Mouse (Mus musculus) intestine, postnatal 0 days (tissue): Measurements from ENCODE around the gene Ltb. TPM values are rescaled to one million over a fixed set of nuclear protein-coding genes. Genes with fewer than 3 reads are reported as not detected.

Experiments used
- ATAC-seq: fragments of 200-750 bp; cut with Nextera tagmentation; 2 replicates; pipeline ENCODE4 v1.8.0; 2017; ENCODE audit warnings: mild to moderate bottlenecking, moderate TSS enrichment, moderate library complexity
- H3K27ac ChIP-seq: fragments of 300-500 bp; sonication (generic); 2 replicates; pipeline ENCODE4 v1.5.1; 2014; ENCODE audit warnings: mild to moderate bottlenecking, low read depth, low read length, moderate library complexity
- H3K27me3 ChIP-seq: fragments of 300-500 bp; sonication (generic); replicated peaks from 2 replicates; pipeline ENCODE4 v1.6.1; 2014; ENCODE audit warnings: low read length, mixed read lengths; ENCODE audit not compliant: control insufficient read depth, insufficient read depth
- H3K36me3 ChIP-seq: fragments of 300-500 bp; sonication (generic); 2 replicates; pipeline ENCODE4 v1.6.1; 2014; ENCODE audit warnings: mild to moderate bottlenecking, moderate library complexity; ENCODE audit not compliant: control insufficient read depth, insufficient read depth
- H3K4me1 ChIP-seq: fragments of 300-500 bp; sonication (generic); replicated peaks from 2 replicates; pipeline ENCODE4 v1.6.1; 2014; ENCODE audit warnings: antibody characterized with exemption, low read length, mixed read lengths; ENCODE audit not compliant: control insufficient read depth, insufficient read depth
- H3K4me2 ChIP-seq: fragments of 300-500 bp; sonication (generic); replicated peaks from 2 replicates; pipeline ENCODE4 v1.6.1; 2014; ENCODE audit warnings: low read depth, mild to moderate bottlenecking, moderate library complexity
- H3K4me3 ChIP-seq: fragments of 300-500 bp; sonication (generic); 2 replicates; pipeline ENCODE4 v1.5.1; 2014; ENCODE audit warnings: low read depth, low read length
- H3K9ac ChIP-seq: fragments of 300-500 bp; sonication (generic); 2 replicates; pipeline ENCODE4 v1.6.1; 2014; ENCODE audit warnings: mild to moderate bottlenecking, low read depth, low read length
- H3K9me3 ChIP-seq: fragments of 300-500 bp; sonication (generic); 2 replicates; pipeline ENCODE4 v1.6.1; 2016; ENCODE audit warnings: mixed run types; ENCODE audit not compliant: control insufficient read depth
- CTCF ChIP-seq: sonication (generic); IDR thresholded peaks from 2 replicates; pipeline ENCODE4 v1.5.1; 2016; ENCODE audit warnings: low read depth, mild to moderate bottlenecking, control low read depth, antibody characterized with exemption, moderate library complexity
- WGBS: fragments of 180-500 bp; shearing (Covaris S2); extraction: QIAGEN DNeasy Blood & Tissue Kit; methylation state at CpG from one replicate; pipeline ENCODE4 v1.1.7; 2014; 5-methylcytosine and 5-hydroxymethylcytosine counted together
- polyA plus RNA-seq: library from polyadenylated mRNA; unstranded; fragments of >200 nt; fragmentation: Nextera tagmentation; extraction: Ambion mirVana; gene quantifications from 2 replicates; pipeline ENCODE4 v1.2.1, GENCODE M21; 2015

Ltb gene
- polyA plus RNA-seq, 1 experiment from 2014 or later, result 1.7 TPM

DNA sequence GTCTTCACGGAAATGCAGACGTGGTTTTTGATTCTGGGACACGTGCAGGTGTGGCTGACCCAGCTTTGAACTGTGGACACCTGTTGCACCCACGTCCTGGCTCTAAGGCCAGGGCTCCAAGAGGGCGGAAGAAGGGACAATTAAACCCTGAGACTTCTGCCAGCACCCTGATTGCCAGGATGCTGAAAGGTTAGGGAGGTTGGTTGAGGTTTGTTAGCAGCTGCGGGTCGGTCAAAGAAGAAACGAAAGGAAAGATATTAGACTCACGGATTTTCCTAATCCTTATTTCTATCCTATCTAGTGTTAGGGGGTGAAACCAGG lies 2.0 kb downstream of the Ltb start:
- no peaks in the 10 kb centered on the region for H3K36me3 ChIP-seq
- H3K9me3 ChIP-seq, result no peaks in the 10 kb centered on the region
- peak overlapping the region; percentile 47 for H3K4me3 ChIP-seq
- ATAC-seq, result no peak
- peaks cover 16% of the 10 kb centered on the region for H3K27me3 ChIP-seq
- WGBS, result 34% methylated on average over 9 of the region's 9 CpGs
- peak overlapping the region; percentile 95 for H3K4me2 ChIP-seq
- no peak overlapping the region for H3K27ac ChIP-seq
- no peak for TF ChIP-seq CTCF
- H3K9ac ChIP-seq, result no peak overlapping the region
- no peaks in the 10 kb centered on the region for H3K4me1 ChIP-seq

GRCm38 (mm10) chr17:35197126-35197525 lies 2.9 kb downstream of the Ltb start:
- no peak overlapping the region for H3K27ac ChIP-seq
- no peak overlapping the region for H3K4me2 ChIP-seq
- ATAC-seq, result no peak
- H3K36me3 ChIP-seq, result no peaks in the 10 kb centered on the region
- H3K9ac ChIP-seq, result no peak overlapping the region
- no peaks in the 10 kb centered on the region for H3K4me1 ChIP-seq
- WGBS, result 56% methylated on average over 6 of the region's 6 CpGs
- H3K9me3 ChIP-seq, result no peaks in the 10 kb centered on the region
- no peak for TF ChIP-seq CTCF
- peaks cover 20% of the 10 kb centered on the region for H3K27me3 ChIP-seq
- H3K4me3 ChIP-seq, result no peak overlapping the region

DNA sequence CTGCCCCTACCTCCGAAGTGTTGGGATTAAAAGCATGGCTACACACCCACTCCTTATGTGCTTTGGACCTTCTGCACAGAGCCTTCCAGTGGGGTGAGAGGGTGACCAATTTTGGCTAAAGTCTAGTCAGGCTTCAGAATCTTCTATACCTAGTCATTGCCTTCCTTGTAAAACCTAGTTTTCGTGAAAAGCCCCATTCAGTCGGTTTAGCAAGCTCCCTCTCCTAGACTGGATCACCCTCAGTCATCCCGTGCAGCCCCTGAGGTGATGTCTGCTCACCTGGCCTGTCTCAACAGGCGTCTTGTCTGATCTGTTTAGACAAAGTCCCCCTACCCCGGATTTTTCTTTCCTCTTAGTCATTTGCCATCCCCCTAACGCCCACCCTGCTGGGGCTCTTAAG lies 3.8 kb downstream of the Ltb start:
- H3K27me3 ChIP-seq, result peaks cover 24% of the 10 kb centered on the region
- ATAC-seq, result no peak
- no peak overlapping the region for H3K27ac ChIP-seq
- H3K36me3 ChIP-seq, result no peaks in the 10 kb centered on the region
- WGBS, result 63% methylated on average over 7 of the region's 7 CpGs
- no peak overlapping the region for H3K9ac ChIP-seq
- no peak overlapping the region for H3K4me2 ChIP-seq
- no peaks in the 10 kb centered on the region for H3K9me3 ChIP-seq
- no peak overlapping the region for H3K4me3 ChIP-seq
- H3K4me1 ChIP-seq, result no peaks in the 10 kb centered on the region
- no peak for TF ChIP-seq CTCF

DNA sequence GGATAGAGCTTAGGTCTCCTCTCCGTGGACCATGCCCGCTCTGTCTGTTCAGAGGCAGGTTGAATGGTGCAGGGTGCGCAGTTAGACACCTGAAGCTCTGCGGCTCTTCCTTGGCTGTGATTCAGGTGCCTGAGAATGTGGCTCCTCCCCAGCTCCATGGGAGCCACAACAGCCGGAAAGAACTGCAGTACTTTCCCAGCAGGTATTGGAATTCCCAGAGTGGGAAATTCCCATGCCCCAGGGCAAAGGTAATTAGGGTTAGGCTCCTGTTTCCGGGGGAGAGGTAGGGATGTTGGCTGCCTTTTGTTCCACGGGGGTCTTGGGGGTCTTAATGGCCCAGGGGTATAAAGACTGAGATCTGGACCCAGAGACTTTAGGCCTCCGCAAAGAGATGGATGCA lies 4.7 kb downstream of the Ltb start:
- no peaks in the 10 kb centered on the region for H3K36me3 ChIP-seq
- no peak overlapping the region for H3K27ac ChIP-seq
- H3K4me2 ChIP-seq, result no peak overlapping the region
- no peaks in the 10 kb centered on the region for H3K9me3 ChIP-seq
- no peaks in the 10 kb centered on the region for H3K4me1 ChIP-seq
- TF ChIP-seq CTCF, result no peak
- no peak overlapping the region for H3K9ac ChIP-seq
- WGBS, result 35% methylated on average over 8 of the region's 8 CpGs
- no peak for ATAC-seq
- no peak overlapping the region for H3K4me3 ChIP-seq
- peaks cover 25% of the 10 kb centered on the region for H3K27me3 ChIP-seq

DNA sequence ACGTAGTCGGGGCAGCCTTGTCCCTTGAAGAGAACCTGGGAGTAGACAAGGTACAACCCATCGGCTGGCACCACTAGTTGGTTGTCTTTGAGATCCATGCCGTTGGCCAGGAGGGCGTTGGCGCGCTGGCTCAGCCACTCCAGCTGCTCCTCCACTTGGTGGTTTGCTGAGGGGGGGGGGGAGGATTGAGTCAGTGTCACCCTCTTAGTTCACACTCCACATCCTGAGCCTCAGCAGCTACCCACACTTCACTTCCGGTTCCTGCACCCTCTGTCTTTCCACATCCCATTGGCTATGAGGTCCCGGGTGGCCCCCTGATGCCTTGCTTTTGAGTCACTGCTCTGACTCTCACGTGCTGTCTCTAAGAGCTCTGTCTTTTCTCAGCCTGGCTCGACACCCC lies 6.2 kb downstream of the Ltb start:
- Histone ChIP-seq H3K4me1 (no peaks in the 10 kb centered on the region), H3K27me3 (peaks cover 25% of the 10 kb centered on the region), H3K4me2 (no peak overlapping the region), H3K9me3 (no peaks in the 10 kb centered on the region), H3K27ac (no peak overlapping the region), H3K36me3 (no peaks in the 10 kb centered on the region), H3K4me3 (no peak overlapping the region), H3K9ac (no peak overlapping the region)
- WGBS, result 78% methylated on average over 11 of the region's 11 CpGs
- no peak for ATAC-seq
- TF ChIP-seq CTCF, result no peak

GRCm38 (mm10) chr17:35201128-35201527 lies 6.9 kb downstream of the Ltb start:
- no peaks in the 10 kb centered on the region for H3K9me3 ChIP-seq
- no peak overlapping the region for H3K27ac ChIP-seq
- H3K9ac ChIP-seq, result no peak overlapping the region
- TF ChIP-seq CTCF, result no peak
- no peak for ATAC-seq
- no peak overlapping the region for H3K4me2 ChIP-seq
- 61% methylated on average over 11 of the region's 11 CpGs for WGBS
- no peaks in the 10 kb centered on the region for H3K36me3 ChIP-seq
- H3K4me3 ChIP-seq, result 0 out of 2 replicates have a peak overlapping the region, but pooled peaks have one; percentile 9
- H3K27me3 ChIP-seq, result peaks cover 20% of the 10 kb centered on the region
- H3K4me1 ChIP-seq, result no peaks in the 10 kb centered on the region

DNA sequence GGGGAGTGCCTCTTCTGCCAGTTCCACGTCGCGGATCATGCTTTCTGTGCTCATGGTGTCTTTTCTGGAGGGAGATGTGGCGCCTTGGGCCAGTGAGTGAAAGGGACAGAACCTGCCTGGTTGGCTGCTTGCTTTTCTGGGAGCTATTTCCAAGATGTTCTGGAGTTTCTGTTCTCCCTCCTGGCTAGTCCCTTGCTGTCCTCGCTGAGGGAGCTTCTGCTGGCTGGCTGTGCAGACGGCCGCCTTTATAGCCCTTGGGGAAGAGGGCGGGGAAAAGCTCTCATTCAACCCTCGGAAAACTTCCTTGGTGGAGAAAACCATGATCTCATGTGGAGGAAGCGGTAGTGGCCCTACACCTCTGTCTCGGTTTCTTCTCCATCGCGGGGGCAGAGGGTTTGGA lies 7.5 kb downstream of the Ltb start, which contains the start of gene Tnf:
Gene Tnf (minus strand): TSS at position 221 of the 400 bp plus-strand sequence.
- Histone ChIP-seq H3K9ac (0 out of 2 replicates have a peak within 1 kb of the TSS, but pooled peaks have one; percentile 26), H3K9me3 (no peaks in the 10 kb centered on the region), H3K4me1 (no peaks in the 10 kb centered on the region), H3K36me3 (no peaks in the 10 kb centered on the region), H3K27ac (no peak within 1 kb of the TSS), H3K4me3 (0 out of 2 replicates have a peak within 1 kb of the TSS, but pooled peaks have one; percentile 9), H3K4me2 (peak within 1 kb of the TSS; percentile 45), H3K27me3 (peaks cover 16% of the 10 kb centered on the region)
- no peak for ATAC-seq
- WGBS, result 24% methylated on average over 13 of the region's 13 CpGs
- no peak for TF ChIP-seq CTCF
